Mouse (Mus musculus): Measurements from ENCODE around the gene Cpne2. TPM values are rescaled to one million over a fixed set of nuclear protein-coding genes. Genes with fewer than 3 reads are reported as not detected.

The Cpne2 gene
- 105 and 139 TPM in 2 replicates for polyA plus RNA-seq (2012)

DNA sequence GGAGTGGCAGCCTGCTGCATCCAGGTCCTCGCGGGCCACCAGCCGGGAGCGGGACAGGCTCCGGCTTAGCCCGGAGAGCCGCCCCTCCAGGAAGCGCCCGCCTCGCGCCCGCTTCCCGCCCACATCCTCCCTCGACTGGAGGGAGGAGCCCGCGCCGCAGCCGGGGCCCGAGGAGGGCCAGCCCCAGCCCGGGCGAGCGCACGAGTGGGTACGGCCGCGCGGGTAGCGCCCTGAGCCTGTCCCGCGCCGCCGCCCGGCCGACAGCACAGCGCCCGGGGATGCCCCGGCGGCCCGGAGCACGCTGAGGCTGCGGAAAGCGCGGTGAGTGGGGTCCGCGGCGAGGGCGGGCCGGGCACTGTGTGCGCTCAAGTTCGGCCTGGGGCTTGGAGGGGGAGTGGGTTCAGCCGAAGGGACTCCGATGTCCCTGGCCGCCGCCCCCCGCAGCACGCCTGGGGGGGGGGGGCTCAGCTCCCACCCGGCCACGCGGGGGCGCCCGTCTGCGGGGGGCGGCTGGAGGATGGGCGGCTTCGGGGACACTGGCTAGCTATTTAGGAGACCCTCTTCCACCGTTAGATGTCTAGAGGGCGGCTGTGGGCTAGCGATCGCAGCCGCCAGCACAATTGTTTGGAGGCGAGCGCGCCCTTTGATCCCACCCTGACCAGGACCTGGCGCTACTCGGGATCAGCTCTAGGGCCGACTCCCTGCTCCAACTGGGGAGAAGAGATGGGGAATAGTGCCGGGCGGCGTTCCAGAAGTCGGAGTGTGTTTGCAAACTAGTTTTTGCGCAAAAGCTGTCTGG, at the start of gene Cpne2:
TSS of gene Cpne2 (plus strand) at position 118 of the 799 bp plus-strand sequence.

DNA sequence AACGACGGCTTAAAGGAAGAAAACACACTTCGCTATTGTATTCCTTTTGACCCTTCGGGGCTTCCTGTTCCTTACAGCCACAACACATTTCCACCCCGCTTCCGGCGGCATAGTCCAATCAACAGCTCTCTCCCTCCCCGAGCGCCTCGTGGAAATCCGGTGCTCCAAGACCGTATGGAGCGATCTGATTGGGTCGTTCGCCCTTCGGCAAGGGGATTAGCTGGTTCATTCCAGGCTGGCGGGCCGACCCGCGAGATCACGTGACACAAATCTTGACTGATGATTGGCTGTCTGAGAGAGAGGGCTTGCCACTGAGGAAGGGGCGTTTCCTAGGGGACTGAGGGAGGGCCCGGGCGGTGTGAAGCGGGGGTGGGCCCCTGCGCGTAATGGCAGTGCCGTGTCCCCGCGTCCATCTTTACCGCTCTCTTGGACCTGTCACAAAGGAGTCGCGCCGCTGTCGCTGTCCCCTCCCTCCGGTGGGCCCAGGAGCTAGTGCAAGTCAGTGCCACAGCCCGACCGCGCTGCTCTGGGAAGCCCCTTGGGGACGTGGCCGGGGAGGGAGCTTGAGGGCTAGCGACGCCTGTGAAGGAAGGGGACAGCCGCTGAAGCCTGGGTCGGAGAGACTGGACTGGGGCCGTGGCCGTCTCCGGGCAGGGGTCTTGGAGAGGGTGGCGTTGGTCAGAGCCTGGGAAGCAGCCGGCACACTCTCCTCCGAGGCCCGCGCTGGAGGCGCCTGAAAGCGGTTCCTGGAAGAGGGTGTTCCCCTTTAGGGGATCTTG, 69.0 kb downstream of the Cpne2 start, which contains the start of the genes Rspry1 and Fam192a:
TSS of gene Rspry1 (plus strand) at position 331 of the 779 bp plus-strand sequence.
TSS of gene Fam192a (minus strand) at position 391 of the 779 bp plus-strand sequence.

Other genes with a start within 250 kb of the Cpne2 start
- gene Slc12a3, start 203.8 kb upstream of the Cpne2 start, polyA plus RNA-seq (2012) = 0.08 and 0.27 TPM in 2 replicates
- 169 TPM in 2 replicates for gene Herpud1, start 146.6 kb upstream of the Cpne2 start, polyA plus RNA-seq (2012)
- 29.1 and 29.8 TPM in 2 replicates for gene Nlrc5, start 98.6 kb upstream of the Cpne2 start, polyA plus RNA-seq (2012)
- gene Rspry1, start 68.9 kb downstream of the Cpne2 start, polyA plus RNA-seq (2012) = 3.8 and 4.1 TPM in 2 replicates
- gene Fam192a, start 69.0 kb downstream of the Cpne2 start, polyA plus RNA-seq (2012) = 43.9 and 62.5 TPM in 2 replicates
- 36.2 and 49.0 TPM in 2 replicates for gene Arl2bp, start 133.6 kb downstream of the Cpne2 start, polyA plus RNA-seq (2012)
- not detected in 2 replicates for gene Pllp, start 163.3 kb downstream of the Cpne2 start, polyA plus RNA-seq (2012)
- 0.16 and 0.21 TPM in 2 replicates for gene Ccl22, start 212.6 kb downstream of the Cpne2 start, polyA plus RNA-seq (2012)
- 3.4 and 5.8 TPM in 2 replicates for gene Cx3cl1, start 239.0 kb downstream of the Cpne2 start, polyA plus RNA-seq (2012)

All from megakaryocyte-erythroid progenitor cell, adult 5 weeks (primary cell).